Mouse (Mus musculus): ENCODE measurements around the gene Ctsd.

Gene Ctsd

GRCm38 (mm10) chr7:142374413-142375015 is 13.3 kb downstream of the Ctsd start:
- no peak for DNase-seq (ENCODE audit: low spot score)

- DNase-seq (ENCODE audit: low spot score), result no peak
These were observed 14.0 kb downstream of the Ctsd start, which contains the start of gene Ifitm10 for GRCm38 (mm10) chr7:142373641-142374412. Gene Ifitm10, minus strand, starts transcription at chr7:142373753.

DNA sequence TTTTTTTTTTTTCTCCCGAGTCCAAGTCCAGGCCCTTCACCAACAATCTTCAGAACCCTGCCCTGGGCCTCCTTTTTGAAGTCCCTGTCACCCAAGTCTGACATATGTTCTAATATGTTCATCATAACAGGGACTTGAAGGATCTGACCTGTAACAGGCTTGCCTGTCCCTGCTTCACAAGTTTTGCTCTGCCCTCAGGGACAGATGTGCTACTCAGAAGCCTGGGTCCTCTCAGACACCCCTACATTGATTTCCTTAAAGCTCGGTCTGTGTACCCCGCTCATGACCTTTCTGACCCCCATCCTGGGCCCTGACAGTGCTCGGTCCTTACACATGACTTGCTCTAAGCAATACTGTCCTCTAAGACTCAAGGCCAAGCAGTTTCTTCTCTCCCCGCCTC is 14.8 kb downstream of the Ctsd start:
- DNase-seq (ENCODE audit: low spot score), result no peak

DNA sequence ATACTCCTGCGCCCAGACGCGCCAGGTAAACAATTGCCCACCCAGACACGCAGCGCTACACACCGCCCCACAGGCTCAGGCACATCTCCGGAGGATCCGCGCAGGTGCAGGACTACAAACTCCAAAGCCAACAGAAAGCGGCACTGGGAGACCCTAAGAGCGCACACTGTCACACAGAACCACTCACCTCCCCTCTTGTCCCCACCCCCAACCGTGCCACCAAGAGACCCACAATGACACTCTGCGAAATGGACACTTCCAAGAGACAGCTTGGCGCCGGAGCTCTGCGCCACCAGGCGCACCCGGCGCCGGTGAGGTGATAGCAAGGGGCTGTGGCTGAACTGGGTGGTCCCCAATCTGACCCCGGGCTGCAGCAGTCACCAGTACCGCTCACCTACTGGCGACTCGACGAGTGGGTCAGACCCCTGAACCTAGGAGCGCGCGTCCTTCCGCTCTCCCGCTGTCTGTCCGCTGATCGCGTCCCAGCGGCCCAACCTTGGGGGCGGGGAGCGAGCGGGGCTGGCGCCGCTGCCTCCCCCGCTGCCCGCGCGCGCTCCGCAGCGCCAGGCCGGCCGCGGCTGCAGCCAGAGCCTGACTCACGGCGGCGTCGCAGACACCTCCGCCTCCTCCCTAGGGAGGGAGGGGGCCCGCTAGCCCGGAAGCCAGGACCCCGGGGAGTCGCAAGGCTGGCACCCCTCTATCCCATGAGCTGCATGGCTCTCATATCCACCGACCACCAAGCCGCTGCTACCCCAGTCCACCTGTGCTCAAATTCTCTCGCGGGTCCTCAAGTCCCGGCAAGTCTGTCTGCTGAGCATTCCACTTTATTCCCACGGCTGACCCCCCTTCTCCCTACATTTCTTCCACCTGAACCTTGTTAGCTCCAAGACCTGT is 15.8 kb downstream of the Ctsd start:
- DNase-seq (ENCODE audit: low spot score), result no peak

GRCm38 (mm10) chr7:142371398-142371767 is 16.5 kb downstream of the Ctsd start:
- no peak for DNase-seq (ENCODE audit: low spot score)

DNA sequence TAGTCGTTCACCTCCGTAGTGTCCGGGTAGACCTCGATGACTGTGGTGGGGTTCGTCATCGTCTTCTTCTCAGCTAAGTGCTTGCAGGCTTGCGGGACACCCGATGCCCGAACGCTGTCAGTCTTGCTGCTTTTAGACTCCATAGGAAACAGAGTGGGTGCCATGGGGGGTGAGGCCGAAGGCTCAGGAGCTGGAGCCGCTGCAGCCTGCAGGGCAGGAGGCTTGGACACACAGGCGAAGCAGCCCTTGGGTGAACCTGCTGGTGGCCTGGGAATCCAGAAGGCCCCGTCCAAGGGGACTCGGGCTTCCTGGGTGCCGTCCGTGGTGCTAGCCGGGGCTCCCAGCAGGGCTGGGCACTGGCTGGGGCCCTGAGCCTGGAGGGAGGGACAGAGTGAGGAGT is 16.9 kb downstream of the Ctsd start:
- no peak for DNase-seq (ENCODE audit: low spot score)

- no peak for DNase-seq (ENCODE audit: low spot score)
These were observed 18.0 kb downstream of the Ctsd start for GRCm38 (mm10) chr7:142369820-142370219.

DNA sequence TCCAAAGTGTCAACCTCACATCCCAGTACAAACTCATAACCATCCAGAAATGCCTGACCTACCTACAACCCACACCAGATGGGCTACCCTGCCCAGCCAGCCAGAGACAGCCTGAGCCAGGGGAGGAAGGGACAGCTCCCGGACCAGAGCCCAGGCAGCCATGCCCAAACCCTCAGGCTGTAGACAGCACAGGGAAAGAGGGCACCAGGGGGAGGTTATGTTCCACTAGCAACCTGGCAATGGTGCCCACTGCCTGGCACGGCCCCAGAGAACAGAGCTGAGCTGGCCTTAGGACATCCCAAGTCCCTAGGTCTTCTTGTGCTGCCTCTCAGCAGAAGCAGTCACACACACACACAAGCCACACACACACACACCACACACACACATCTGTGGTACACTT is 19.0 kb downstream of the Ctsd start:
- no peak for DNase-seq (ENCODE audit: low spot score)

GRCm38 (mm10) chr7:142363107-142363506 is 24.7 kb downstream of the Ctsd start:
- no peak for DNase-seq (ENCODE audit: low spot score)

GRCm38 (mm10) chr7:142360743-142361142 is 27.1 kb downstream of the Ctsd start:
- DNase-seq (ENCODE audit: low spot score), result no peak

DNA sequence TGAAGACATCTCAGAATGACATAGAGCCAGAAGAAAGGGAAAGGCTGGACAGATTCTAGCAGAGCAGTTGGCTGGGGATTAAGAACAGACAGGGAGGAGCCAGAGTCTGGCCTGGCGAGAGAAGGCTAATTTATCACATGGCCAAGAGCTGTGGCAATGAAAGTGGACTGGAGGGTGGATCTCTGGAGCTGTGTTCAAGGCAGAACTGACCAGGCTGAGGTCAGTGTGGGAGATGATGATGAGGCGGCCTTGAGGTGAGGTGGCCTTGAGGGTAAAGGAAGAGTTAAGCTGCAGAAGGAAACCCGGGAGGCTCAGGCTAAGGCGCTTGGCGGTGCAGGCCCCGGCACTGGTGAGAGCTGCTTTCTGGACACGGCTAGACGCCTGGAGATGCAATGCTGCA is 28.7 kb downstream of the Ctsd start:
- no peak for DNase-seq (ENCODE audit: low spot score)

DNA sequence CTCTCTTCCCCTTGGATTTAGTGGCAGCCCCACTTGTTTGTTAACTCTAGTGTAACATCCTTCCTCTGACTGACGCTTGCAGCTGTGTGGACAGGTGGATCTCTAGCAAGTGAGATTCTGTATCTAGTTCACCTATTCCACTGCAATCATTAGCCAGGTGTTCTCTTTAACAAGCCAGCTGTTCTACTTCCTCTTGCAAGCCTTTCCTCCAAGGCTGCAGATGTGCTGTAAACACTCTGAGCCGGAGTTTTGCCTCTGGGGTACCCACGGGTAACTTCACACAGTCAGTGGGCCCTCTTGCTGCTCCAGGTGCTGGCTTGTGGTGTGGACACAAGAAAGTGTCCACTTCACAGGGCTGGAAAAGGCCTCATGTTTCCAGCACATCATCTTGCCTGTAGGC is 30.3 kb downstream of the Ctsd start:
- no peak for DNase-seq (ENCODE audit: low spot score)

DNA sequence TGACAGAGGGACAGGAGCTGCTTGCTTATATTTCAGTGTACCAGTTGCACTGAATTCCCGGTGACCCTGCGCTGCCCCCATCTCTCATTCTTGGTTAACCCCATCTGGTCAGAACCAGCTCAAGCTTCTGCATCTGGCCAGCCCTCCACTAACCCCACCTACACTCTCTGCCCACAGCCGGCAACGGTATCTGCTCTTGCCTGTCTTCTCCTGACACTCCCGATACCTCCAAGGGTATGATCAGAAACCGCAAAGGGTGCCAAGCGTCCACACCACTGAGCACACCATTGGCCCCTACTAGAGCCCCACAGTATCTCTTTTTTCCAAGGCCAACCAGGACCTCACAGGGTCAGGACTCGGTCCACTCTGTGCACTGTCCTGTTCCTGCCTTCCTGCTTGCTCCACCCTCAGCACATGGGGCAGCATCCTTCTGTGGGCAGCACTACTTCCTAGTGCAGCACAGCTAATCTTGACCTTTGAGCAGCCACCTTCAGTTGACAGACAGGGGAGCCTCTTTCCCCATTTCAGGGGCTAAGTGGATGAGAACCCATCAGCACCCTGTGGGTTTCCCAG is 33.1 kb downstream of the Ctsd start:
- no peak for DNase-seq (ENCODE audit: low spot score)

DNA sequence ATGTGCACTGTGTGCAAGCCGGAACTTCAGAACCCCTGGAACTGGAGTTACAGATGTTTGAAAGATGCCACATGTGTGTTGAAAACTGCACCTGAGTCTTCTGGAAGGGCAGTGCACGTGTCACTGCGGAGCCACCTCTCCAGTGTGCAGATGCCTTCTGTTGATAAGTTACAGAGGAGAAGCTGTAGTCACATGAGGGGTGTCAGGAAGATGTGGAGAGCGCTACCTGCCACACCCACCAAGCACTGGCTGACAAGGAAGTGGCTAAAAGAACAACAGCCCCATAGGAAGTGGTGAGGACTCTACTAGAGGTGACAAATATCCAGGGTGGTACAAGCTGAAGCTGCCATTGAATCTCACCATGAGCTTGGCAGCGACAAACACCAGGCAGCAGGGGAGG is 34.0 kb downstream of the Ctsd start:
- DNase-seq (ENCODE audit: low spot score), result no peak

GRCm38 (mm10) chr7:142351569-142351968 is 36.3 kb downstream of the Ctsd start:
- DNase-seq (ENCODE audit: low spot score), result no peak

GRCm38 (mm10) chr7:142349308-142349961 is 38.4 kb downstream of the Ctsd start:
- no peak for DNase-seq (ENCODE audit: low spot score)

DNA sequence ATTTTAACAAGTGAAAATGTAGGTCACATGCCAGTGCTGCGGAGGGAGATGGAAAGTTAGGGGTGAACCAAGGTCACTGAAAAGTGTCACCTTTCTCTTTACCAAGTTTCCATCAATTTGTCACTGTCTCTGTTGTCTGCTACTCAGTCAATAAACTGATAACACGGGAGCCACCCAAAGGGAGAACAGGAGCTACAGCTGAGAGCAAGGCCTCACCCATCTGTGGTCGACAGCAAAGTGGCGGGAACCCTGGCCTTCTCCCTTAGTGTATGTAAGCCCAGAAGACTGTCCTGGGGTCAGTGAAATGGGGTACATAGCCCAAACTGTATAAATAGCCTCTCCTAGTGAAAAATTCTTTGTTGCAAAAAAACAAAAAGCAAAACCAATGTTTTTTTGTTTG is 40.3 kb downstream of the Ctsd start:
- DNase-seq (ENCODE audit: low spot score), result no peak

GRCm38 (mm10) chr7:142342247-142342640 is 45.6 kb downstream of the Ctsd start:
- no peak for DNase-seq (ENCODE audit: low spot score)

DNA sequence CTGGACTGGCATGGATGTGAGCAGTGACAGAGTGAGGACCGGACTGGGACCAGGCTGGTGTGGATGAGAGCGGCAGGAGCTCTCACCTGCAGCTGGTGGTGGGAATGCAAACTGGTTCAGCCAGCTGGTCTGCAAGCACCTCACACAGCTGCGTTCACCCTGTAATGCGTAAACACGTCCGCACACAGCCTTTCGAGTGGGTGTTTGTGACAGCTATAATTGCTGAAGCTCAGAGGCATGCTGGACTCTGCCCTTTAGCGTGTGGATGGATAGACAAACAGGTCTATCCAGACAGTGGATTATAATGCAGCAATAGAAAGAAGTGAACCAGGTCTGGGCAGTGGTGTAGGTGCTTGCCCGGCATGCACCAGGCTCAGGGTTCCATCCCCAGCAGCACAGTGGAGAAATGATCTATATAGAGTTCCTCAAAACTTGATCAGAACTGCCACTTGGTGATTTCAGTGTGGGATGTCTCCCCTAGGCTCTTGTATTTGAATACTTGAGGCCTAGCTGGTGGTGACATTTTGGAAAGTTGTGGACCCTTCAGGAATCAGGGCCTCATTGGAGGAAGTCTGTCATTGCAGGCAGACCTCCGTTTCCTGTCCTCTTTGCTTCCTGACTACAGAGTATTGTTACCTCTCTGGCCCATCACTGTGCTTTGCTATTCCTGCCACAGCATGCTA is 46.1 kb downstream of the Ctsd start:
- no peak for DNase-seq (ENCODE audit: low spot score)

- no peak for DNase-seq (ENCODE audit: low spot score)
These were observed 47.4 kb downstream of the Ctsd start for GRCm38 (mm10) chr7:142340269-142340970.

DNA sequence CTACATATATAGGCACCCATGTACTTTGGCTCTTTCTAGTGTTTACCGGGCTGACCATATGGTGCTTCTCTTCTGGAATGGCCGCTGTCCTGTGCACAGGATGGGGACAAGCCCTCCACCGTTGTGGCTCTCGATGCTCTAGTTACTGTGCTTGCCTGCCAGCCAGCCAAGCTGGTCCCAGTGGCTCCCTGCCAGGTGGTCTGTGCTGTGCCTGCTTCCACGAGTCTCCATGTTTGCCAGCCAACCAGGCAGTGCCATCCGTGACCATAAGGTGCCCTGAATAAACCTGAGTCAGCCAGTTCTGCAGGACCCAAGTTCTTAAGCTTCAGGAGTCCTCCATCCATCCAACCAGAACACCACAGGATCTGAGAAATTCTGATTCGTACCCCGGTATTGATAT is 52.7 kb downstream of the Ctsd start:
- no peak for DNase-seq (ENCODE audit: low spot score)

All from ovary, postnatal 14 days (tissue).